Mouse (Mus musculus): ENCODE results near the gene Fnbp1. TPM values are rescaled to one million over a fixed set of nuclear protein-coding genes. Genes with fewer than 3 reads are reported as not detected.
"Not testable (repeated sequence)": the region's sequence is repeated elsewhere in the genome, so short reads cannot be mapped to it uniquely, and the experiment has no call there.

Fnbp1 gene
- total RNA-seq (2014; fragmentation: Nextera tagmentation) (57.0 and 64.0 TPM in 2 replicates), total RNA-seq (2017) (24.3 and 47.2 TPM in 2 replicates)

- ATAC-seq (replicated peaks; ENCODE audit: poor library complexity, severe bottlenecking), result peak; percentile 67
Observed at GRCm38 (mm10) chr2:31141867-31142454, at the start of gene Fnbp1. TSS of gene Fnbp1 (minus strand) at chr2:31142008.

- no peak for ATAC-seq (replicated peaks; ENCODE audit: poor library complexity, severe bottlenecking)
Observed at GRCm38 (mm10) chr2:31189654-31190053, 47.8 kb upstream of the Fnbp1 start.

- no peak for ATAC-seq (replicated peaks; ENCODE audit: poor library complexity, severe bottlenecking)
Observed at GRCm38 (mm10) chr2:31188691-31189090, 46.9 kb upstream of the Fnbp1 start.

GRCm38 (mm10) chr2:31183830-31184229, 42.0 kb upstream of the Fnbp1 start:
- no peak for ATAC-seq (replicated peaks; ENCODE audit: poor library complexity, severe bottlenecking)

- ATAC-seq (replicated peaks; ENCODE audit: poor library complexity, severe bottlenecking), result no peak
Observed at GRCm38 (mm10) chr2:31182786-31183330, 41.0 kb upstream of the Fnbp1 start.

GRCm38 (mm10) chr2:31180081-31180551, 38.3 kb upstream of the Fnbp1 start:
- ATAC-seq (replicated peaks; ENCODE audit: poor library complexity, severe bottlenecking), result no peak

GRCm38 (mm10) chr2:31179471-31179870, 37.7 kb upstream of the Fnbp1 start:
- ATAC-seq (replicated peaks; ENCODE audit: poor library complexity, severe bottlenecking), result no peak

GRCm38 (mm10) chr2:31178593-31178992, 36.8 kb upstream of the Fnbp1 start:
- not testable (repeated sequence) for ATAC-seq (replicated peaks; ENCODE audit: poor library complexity, severe bottlenecking)

GRCm38 (mm10) chr2:31173290-31173689, 31.5 kb upstream of the Fnbp1 start:
- ATAC-seq (replicated peaks; ENCODE audit: poor library complexity, severe bottlenecking), result no peak

- no peak for ATAC-seq (replicated peaks; ENCODE audit: poor library complexity, severe bottlenecking)
Observed at GRCm38 (mm10) chr2:31172536-31172935, 30.7 kb upstream of the Fnbp1 start.

GRCm38 (mm10) chr2:31172001-31172400, 30.2 kb upstream of the Fnbp1 start:
- ATAC-seq (replicated peaks; ENCODE audit: poor library complexity, severe bottlenecking), result peak; percentile 37; the same call in 1 of the 2 replicates

- peak; percentile 48 for ATAC-seq (replicated peaks; ENCODE audit: poor library complexity, severe bottlenecking)
Observed at GRCm38 (mm10) chr2:31170164-31170563, 28.4 kb upstream of the Fnbp1 start.

GRCm38 (mm10) chr2:31169001-31169400, 27.2 kb upstream of the Fnbp1 start:
- no peak for ATAC-seq (replicated peaks; ENCODE audit: poor library complexity, severe bottlenecking)

- ATAC-seq (replicated peaks; ENCODE audit: poor library complexity, severe bottlenecking), result not testable (repeated sequence)
Observed at GRCm38 (mm10) chr2:31167571-31167970, 25.8 kb upstream of the Fnbp1 start.

GRCm38 (mm10) chr2:31165529-31165928, 23.7 kb upstream of the Fnbp1 start:
- no peak for ATAC-seq (replicated peaks; ENCODE audit: poor library complexity, severe bottlenecking)

GRCm38 (mm10) chr2:31164841-31165455, 23.1 kb upstream of the Fnbp1 start:
- ATAC-seq (replicated peaks; ENCODE audit: poor library complexity, severe bottlenecking), result no peak

GRCm38 (mm10) chr2:31163361-31164118, 21.7 kb upstream of the Fnbp1 start:
- no peak for ATAC-seq (replicated peaks; ENCODE audit: poor library complexity, severe bottlenecking)

- no peak for ATAC-seq (replicated peaks; ENCODE audit: poor library complexity, severe bottlenecking)
Observed at GRCm38 (mm10) chr2:31161620-31162019, 19.8 kb upstream of the Fnbp1 start.

GRCm38 (mm10) chr2:31160147-31160920, 18.5 kb upstream of the Fnbp1 start:
- no peak for ATAC-seq (replicated peaks; ENCODE audit: poor library complexity, severe bottlenecking)

GRCm38 (mm10) chr2:31156846-31157245, 15.0 kb upstream of the Fnbp1 start:
- ATAC-seq (replicated peaks; ENCODE audit: poor library complexity, severe bottlenecking), result no peak
